Mouse (Mus musculus) limb, embryonic 13.5 days (tissue): ENCODE measurements around the gene Gpr156. TPM values are rescaled to one million over a fixed set of nuclear protein-coding genes. Genes with fewer than 3 reads are reported as not detected.

Source experiments
- polyA plus RNA-seq: library from polyadenylated mRNA; unstranded; fragments of >200 nt; fragmentation: Nextera tagmentation; extraction: Ambion mirVana; gene quantifications from 2 replicates; pipeline ENCODE4 v1.2.1, GENCODE M21; 2015

The Gpr156 gene
- polyA plus RNA-seq, 1 experiment from 2014 or later, result 0.95 TPM

Other genes with a start within 250 kb of the Gpr156 start
- gene Fstl1, start 139.6 kb upstream of the Gpr156 start, polyA plus RNA-seq, result 714 and 731 TPM in 2 replicates
- gene Gm36028, start 55.4 kb upstream of the Gpr156 start, polyA plus RNA-seq, result 0.13 and 0.22 TPM in 2 replicates
- 58.9 and 62.3 TPM in 2 replicates for gene Lrrc58, start 48.1 kb upstream of the Gpr156 start, polyA plus RNA-seq
- gene Gsk3b, start 172.5 kb downstream of the Gpr156 start, polyA plus RNA-seq, result 69.3 and 69.7 TPM in 2 replicates